Mouse (Mus musculus): ENCODE data around the gene Mrnip.
A peak's percentile ranks its signal among the peaks of the same experiment; 100 is the strongest.

Mrnip gene

GRCm38 (mm10) chr11:50161578-50162304 is 12.5 kb upstream of the Mrnip start:
- peak; percentile 76 for DNase-seq

- DNase-seq, result no peak
These were observed 11.8 kb upstream of the Mrnip start for GRCm38 (mm10) chr11:50162338-50163050.

- no peak for DNase-seq
These were observed 5.9 kb upstream of the Mrnip start for GRCm38 (mm10) chr11:50168352-50168751.

GRCm38 (mm10) chr11:50174730-50175187 is 515 bp downstream of the Mrnip start:
- DNase-seq, result peak; percentile 99

- no peak for DNase-seq
These were observed 2.1 kb downstream of the Mrnip start for GRCm38 (mm10) chr11:50176351-50176750.

- no peak for DNase-seq
These were observed 2.9 kb downstream of the Mrnip start for GRCm38 (mm10) chr11:50177111-50177510.

- DNase-seq, result no peak
These were observed 4.6 kb downstream of the Mrnip start for GRCm38 (mm10) chr11:50178532-50179488.

GRCm38 (mm10) chr11:50180478-50181231 is 6.4 kb downstream of the Mrnip start:
- no peak for DNase-seq

GRCm38 (mm10) chr11:50182702-50183101 is 8.5 kb downstream of the Mrnip start:
- no peak for DNase-seq

- DNase-seq, result no peak
These were observed 10.5 kb downstream of the Mrnip start for GRCm38 (mm10) chr11:50184788-50185187.

GRCm38 (mm10) chr11:50188682-50189081 is 14.4 kb downstream of the Mrnip start:
- no peak for DNase-seq

GRCm38 (mm10) chr11:50190362-50190761 is 16.1 kb downstream of the Mrnip start:
- DNase-seq, result no peak

GRCm38 (mm10) chr11:50192278-50192677 is 18.0 kb downstream of the Mrnip start:
- DNase-seq, result no peak

GRCm38 (mm10) chr11:50194070-50194469 is 19.8 kb downstream of the Mrnip start:
- DNase-seq, result no peak

GRCm38 (mm10) chr11:50194793-50195192 is 20.5 kb downstream of the Mrnip start:
- no peak for DNase-seq

GRCm38 (mm10) chr11:50197500-50197899 is 23.3 kb downstream of the Mrnip start:
- no peak for DNase-seq

GRCm38 (mm10) chr11:50198219-50198846 is 24.1 kb downstream of the Mrnip start:
- DNase-seq, result no peak

- DNase-seq, result no peak
These were observed 24.7 kb downstream of the Mrnip start for GRCm38 (mm10) chr11:50198916-50199315.

GRCm38 (mm10) chr11:50200613-50201012 is 26.4 kb downstream of the Mrnip start:
- no peak for DNase-seq

- DNase-seq, result no peak
These were observed 27.3 kb downstream of the Mrnip start for GRCm38 (mm10) chr11:50201590-50201989.

GRCm38 (mm10) chr11:50203302-50203827 is 29.1 kb downstream of the Mrnip start:
- no peak for DNase-seq

- DNase-seq, result no peak
These were observed 31.2 kb downstream of the Mrnip start for GRCm38 (mm10) chr11:50205434-50205833.
